Mouse (Mus musculus): ENCODE measurements around the gene Gkn3. TPM values are rescaled to one million over a fixed set of nuclear protein-coding genes. Genes with fewer than 3 reads are reported as not detected.
A peak's percentile ranks its signal among the peaks of the same experiment; 100 is the strongest.

Gkn3 gene
- total RNA-seq, 2 experiments from 2014 or later = 0.74 to 2.0 TPM

GRCm38 (mm10) chr6:87354441-87354840, 34.3 kb downstream of the Gkn3 start:
- DNase-seq = peak in 1 of 2 experiments; percentile 15

GRCm38 (mm10) chr6:87350829-87351228, 37.9 kb downstream of the Gkn3 start, which contains the start of gene Gkn1:
TSS of gene Gkn1 (minus strand) at chr6:87350942.
- no peak for DNase-seq

- DNase-seq = no peak
These were observed 52.8 kb downstream of the Gkn3 start for GRCm38 (mm10) chr6:87335935-87336295.

- peak; percentile 49 to 71 for DNase-seq
These were observed 53.4 kb downstream of the Gkn3 start, which contains the start of gene Antxr1 for GRCm38 (mm10) chr6:87335091-87335934. TSS of gene Antxr1 (minus strand) at chr6:87335821.

- peak; percentile 18 to 57 for DNase-seq
These were observed 54.2 kb downstream of the Gkn3 start for GRCm38 (mm10) chr6:87334361-87335090.

Other genes starting within 250 kb of the Gkn3 start
- gene Antxr1, start 53.1 kb downstream of the Gkn3 start, total RNA-seq (2021) = 1 to 10 TPM; 6.5 to 7.6 TPM
- not detected for gene Gkn1, start 38.0 kb downstream of the Gkn3 start, total RNA-seq (2021)
- gene Gkn2, start 15.6 kb downstream of the Gkn3 start, total RNA-seq (2021) = not detected
- gene Bmp10, start 40.1 kb upstream of the Gkn3 start, total RNA-seq (2021) = 10 to 100 TPM; 33.7 to 46.0 TPM
- gene Arhgap25, start 144.3 kb upstream of the Gkn3 start, total RNA-seq (2021) = 1 to 10 TPM; 4.5 to 4.7 TPM
- gene Prokr1, start 201.8 kb upstream of the Gkn3 start, total RNA-seq (2021) = under 1 TPM; 0.46 to 0.69 TPM